Mouse (Mus musculus): ENCODE results near the gene Ifitm1.
"Not testable (repeated sequence)": the region's sequence is repeated elsewhere in the genome, so short reads cannot be mapped to it uniquely, and the experiment has no call there.

Gene Ifitm1

DNA sequence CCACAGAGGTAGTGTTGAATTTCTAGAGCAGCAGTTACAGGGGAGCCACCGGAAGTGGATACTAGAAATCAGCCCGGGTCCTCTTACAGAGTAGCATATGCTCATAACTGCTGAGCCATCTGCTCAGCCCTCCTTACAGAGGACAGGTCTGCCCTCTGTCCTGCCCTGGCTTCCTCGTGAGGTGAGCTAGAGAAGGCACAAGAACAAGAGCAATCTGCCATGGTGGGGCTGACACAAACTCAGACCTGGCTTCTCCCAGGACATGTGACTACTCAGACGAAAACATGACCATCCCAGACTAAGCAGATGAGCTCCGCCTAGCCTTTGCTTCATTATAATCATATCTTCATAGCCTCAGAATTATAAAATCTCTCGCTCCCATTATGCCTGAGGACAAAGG, 15.3 kb upstream of the Ifitm1 start:
- DNase-seq: no peak

DNA sequence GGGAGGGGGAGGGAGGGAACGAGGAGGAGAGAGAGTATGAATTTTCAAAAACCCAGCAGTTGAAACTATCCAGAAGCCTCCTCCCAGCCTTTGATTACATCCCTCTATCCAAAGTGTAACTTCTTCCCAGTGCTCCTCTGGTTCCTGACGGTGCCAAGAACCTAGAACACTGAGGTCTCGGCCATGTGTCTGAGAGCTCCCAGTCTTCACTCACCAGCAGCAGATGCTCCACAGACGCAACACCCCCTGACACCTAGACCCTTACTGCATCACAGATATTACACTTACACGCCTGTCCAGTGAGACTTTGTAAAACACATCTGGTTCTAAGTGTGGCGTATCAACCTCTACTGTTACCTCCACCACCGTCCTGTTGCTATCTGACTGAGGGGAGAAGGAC, 14.6 kb upstream of the Ifitm1 start:
- DNase-seq: no peak

DNA sequence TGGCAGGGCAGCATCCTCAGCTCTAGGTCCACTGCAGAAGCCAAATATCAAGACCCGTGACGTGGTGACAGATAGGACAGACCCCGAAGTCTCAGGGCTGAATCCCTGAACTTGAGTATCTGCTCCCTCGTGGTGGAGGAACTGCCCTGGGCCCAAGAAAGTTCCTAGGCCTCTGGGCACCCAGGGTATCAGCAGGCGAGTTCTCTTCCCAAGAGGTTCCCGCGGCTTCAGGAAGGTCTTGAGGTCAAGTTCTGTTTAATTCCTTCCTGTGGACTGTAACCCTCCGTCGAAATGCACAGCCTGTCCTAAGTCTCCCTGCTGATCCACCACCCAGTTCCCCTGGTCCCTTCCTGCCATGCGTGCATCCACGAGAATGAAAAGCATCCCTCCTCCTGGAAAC, 13.9 kb upstream of the Ifitm1 start:
- DNase-seq: no peak

DNA sequence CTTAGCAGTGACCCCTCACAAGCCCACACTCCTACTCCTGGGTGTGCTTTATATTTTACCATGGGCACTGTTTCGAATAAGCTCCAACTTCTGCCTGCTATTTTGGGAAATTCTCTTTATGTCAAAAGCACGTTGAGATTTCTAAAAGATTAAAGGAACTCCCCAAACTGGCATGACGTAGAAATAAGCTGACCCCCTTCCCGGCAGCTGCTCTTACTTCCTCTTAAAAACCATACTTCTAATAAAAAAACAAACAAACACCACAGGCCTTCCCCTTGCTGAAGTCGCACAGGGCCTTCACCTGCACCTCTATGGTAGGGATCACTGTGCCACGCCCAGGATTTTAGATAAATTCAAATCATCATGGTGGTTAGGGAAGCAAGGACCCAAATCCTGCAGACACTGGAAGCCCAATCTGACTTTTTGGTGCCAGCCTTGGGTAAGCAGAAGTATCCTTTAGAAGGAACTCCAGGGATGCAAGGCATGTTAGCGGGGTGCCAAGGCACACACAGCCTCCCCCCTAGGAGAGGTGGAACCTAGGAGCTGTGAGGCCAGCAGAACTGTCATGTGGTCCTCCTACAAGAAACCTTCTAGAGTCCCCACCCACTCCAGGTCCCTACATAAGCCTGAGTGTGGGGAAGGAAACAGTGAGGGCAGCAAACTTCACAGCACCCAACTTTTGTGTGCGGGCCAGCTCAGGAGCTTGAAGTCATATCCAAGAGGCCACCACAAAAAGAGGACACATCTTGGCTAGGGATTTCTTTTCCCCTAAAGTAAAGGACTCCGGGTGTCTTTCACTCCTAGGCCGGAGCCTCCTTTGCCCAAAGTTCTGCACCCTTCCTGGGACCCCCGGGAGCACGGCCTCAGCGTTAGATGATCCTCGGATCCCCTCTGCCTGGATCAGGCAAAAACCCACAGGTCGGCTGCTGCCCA, 13.0 kb upstream of the Ifitm1 start:
- DNase-seq: no peak

DNA sequence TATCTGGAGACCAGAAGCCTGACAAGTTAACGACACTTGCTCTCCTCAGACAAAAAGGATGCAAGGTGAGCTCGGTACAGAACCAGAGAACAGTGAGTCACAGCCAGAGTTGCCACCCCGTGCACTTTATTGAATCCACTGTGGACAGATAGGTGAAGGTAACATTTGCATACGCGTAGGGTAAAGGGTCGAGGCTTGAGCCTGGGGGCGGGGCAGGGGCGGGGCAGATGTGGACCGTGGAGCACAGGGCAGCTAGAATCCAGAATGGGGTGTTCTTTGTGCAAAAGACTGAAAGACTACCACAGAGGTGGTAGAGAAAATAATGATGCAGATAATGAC, 12.3 kb upstream of the Ifitm1 start:
- no peak for DNase-seq

DNA sequence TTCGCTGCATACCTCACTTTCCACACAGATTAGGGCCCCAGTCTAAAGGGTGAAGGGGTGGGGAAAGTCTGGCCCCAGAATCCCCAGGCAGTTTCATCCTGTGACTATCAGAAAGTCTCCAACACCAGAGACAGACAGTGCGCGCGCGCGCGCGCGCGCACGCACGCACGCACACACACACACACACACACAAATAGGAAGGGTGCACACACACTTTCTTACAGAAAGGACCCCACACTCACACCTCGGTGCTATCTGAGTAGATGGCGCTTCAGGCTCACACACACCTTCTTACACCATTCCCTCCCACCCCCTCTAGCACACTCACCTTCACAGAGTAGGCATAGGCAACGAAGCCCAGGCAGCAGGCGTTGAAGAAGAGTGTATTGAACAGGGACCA, 11.7 kb upstream of the Ifitm1 start:
- DNase-seq: no peak

DNA sequence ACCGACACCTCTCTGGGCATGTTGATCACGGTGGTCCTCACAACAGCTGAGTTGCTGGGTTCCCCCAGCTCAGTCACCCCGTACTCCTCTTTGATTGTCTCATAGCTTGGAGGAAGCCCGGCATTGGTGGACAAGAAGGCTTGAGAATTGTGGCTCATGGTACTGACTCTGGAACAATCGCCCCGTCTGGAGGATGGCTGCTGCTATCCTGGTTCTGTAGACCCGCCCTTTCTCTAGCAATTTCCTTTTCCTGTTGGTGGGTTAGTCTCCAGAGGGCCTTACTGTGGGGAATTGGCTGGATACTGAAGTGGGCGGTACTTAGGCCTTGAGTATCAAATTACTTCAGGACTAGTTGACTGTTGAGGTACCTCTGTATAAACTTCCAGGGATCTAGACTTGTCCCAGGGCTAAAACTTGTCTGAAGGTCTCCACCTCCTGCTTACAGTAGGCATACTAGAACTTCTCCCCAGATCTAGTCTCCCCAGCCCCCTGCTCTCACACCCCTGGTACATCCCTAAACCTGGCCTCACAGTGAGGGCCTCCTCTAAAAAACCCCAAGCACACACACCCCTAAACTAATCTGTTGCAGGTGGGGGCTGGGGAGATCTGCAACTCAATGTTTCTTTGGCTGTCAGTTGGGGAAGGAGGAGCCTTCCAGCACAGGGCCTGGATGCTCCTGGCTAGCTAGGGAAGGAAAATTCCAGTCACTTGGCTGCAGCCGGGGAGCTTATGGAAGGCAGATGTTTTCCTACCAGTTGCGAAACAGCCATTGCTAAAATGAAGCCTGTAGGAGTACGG, 11.1 kb upstream of the Ifitm1 start, which contains the start of the genes Gm45717 and Ifitm2:
Gm45717 (minus strand) TSS at position 180 of the 798 bp plus-strand sequence.
Ifitm2 (minus strand) TSS at position 230 of the 798 bp plus-strand sequence.
- no peak for DNase-seq

DNA sequence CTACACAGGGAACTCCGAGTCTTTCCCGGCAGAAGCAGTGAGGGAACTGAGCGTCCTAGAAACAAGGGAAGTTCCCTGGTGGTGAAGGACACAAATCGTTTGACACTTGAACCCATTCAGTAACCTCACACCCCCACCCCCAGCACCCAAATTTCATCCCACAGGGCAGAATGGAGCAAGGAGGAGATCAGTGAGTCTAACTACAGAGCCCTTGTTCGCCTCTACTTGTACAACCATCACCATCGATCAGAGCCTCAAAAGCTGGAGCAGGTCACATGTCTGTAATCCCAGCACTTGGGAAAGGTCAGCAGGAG, 10.5 kb upstream of the Ifitm1 start:
- no peak for DNase-seq

DNA sequence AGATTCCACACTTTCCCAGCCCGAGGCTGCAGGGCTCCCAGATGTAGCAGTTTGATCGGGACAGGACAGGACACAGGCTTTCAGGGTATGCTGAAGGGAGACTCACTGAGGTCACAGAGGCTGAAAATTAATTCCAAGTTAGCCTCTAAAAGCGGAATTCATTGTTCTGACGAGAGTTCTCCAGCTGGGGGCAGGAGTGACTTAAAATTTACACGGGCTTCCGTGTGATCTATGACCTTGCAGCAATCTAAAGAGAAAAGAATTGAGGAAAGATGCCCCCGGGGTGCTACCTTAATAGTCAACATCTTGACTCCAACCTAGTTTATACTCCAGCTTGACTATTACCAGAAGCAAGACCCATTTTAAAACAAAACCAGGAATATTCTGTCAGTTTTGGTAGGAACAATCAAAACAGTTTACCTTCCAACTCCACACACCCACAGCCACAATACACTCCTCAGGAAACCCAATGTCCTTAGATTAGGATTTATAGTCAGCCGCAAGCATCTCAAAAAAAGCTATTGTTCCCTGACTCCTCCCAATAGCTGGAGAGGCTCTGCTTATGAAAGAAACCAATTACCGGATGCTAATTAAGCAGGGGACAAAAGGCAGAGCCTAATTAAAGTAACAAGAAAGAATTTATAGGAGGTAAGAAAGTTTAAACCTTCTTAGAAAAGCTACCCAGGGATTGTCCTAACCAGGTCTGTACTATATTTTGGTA, 7.7 kb upstream of the Ifitm1 start:
- DNase-seq: peak; percentile 34

DNA sequence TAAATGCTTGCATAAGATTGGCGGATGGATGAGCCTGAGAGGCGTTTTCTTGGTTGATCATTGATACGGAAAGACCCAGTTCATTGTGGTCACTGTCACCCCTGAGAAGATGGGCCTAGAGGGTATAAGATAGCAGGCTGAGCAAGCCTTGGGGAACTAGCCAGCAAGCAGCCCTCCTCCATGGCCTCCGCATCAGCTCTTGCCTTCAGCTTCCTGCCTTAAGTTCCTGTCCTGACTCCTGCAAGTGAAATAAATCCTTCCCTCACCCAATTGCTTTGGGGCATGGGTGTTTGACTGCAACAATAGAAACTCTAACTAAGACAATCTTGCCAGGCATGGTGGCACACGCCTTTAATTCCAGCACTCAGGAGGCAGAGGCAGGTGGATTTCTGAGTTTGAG, 7.0 kb upstream of the Ifitm1 start:
- no peak for DNase-seq

DNA sequence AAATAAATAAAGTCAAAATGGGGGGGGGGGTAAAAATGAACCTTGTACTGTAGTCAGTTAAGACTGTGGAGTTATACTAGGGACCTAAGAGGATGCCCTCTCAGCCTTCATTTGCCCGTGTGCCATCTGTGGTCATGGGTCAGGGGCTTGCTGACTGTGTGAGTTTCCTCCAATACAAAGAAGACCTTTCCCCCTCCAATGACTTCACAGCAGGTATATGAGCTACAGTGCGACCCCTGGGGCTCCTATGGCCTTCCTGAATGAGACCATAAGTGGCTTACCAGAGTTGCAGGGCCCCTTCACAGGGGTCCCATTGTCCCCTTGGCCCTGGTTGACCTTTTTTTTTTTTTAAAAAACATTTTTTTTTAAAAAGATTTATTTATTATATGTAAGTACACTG, 5.6 kb upstream of the Ifitm1 start:
- no peak for DNase-seq

DNA sequence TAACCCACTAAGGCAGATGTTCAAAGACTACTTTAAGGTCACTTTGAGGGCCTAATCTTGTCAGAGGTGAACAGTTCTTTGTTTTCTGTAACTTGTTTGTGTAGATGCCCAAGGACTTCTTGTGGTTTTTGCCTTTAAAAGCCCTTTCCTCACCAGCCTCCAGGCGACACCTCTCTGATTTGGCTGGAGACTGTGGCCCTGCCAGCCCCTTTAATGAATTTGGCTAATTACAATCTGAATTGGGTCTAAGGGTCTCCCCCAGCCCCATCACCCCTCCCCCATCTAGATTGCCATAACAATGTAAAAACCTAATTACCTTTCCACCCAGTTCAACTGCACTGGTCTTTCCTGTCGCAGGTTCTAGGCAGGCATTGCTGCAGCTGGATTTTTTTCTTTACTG, 4.3 kb upstream of the Ifitm1 start:
- no peak for DNase-seq

DNA sequence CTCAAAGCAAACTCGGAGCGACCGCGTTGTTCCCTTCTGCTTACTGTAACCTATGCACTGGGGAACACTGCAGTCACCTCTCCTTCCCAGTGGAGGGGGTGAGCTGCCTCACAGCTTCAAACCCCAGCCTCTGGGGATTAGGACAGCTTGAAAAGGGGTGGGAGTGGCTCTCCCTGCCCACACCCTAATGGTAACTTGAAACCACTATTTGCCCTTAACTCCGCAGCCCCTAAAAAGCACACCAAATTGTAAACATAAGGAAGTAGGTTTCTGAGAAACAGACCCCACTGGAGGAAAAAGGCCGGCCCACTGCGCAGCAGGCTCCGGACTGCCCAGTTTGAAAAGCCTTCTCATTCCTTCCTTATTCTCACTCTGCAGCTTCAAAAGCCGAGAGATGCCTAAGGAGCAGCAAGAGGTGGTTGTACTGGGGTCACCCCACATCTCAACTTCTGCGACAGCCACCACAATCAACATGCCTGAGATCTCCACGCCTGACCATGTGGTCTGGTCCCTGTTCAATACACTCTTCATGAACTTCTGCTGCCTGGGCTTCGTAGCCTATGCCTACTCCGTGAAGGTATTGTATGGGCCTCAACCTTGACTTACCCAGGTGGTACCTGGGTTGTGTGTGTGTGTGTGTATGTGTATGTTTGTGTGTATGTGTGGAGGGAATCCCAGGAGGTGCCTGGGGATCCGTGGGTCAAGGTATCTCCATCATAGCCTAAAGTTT, 1.0 kb downstream of the Ifitm1 start:
- no peak for DNase-seq

DNA sequence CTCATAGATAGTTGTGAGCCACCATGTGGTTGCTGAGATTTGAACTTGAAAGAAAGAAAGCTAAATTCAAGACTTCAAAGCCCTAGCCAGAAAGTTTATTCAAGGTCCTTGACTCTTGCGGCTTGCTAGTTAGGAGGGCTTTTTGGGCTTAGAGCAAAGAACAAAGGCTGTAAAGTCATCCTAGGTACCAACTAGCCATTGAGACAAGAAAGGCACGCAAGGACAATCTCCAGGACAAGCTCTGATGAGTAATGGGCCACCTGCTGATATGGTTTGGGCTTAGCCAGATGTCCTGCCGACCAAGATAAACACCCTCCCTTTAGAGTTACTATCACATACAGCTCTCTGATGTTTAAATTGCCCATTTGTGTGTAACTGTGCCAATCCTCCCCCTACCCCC, 1.7 kb downstream of the Ifitm1 start:
- not testable (repeated sequence) for DNase-seq

DNA sequence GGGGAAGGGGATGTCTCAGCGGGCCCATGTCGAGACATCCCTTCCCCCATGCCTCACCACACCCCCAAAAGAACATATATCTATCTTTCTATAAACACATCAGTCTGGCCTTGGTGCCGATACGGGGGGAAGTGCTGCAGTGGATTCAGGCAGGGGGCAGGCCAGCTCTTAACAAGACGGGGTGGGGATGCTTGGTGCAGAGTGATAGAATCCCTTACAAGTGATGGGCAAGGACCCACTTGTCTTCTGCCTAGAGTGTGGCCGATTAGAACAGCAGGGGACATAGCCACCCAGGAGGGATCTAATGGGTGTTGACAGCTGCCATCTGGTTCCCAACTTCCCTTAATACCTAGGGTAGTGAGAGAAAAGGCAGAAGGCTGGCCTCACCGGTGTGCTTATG, 3.9 kb downstream of the Ifitm1 start:
- DNase-seq: no peak

DNA sequence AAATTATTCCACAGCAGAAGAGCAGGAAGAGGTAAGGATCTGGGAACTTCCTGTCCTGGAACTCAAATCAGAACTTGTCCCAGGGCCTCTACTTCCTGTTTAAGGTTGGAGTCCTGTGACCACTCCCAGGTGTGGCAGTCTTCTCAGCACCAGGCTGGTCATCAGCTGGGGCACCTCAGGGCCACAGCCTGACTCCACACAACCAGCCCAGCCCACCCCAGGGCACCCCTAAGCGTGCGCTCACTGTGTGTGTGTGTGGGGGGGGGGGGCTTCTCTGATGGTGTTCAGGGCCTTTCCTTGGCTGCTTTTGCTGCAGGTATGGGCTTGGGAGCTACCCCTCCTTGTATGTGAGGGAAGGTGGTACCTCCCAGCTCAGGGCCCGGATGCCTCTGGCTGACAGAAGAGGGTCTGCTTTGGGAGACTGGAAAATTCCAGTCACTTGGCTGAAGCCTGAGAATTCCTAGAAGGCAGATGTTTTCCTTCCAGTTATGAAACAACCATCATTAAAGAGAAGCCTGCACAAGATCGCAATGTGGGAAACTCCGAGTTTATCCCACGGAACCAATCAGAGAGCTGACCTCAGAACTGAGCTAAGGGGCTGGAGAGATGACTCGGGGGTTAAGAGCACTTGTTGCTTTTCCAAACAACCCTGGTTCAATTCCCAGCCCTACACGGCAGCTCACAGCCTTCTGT, 4.6 kb downstream of the Ifitm1 start:
- DNase-seq: no peak

DNA sequence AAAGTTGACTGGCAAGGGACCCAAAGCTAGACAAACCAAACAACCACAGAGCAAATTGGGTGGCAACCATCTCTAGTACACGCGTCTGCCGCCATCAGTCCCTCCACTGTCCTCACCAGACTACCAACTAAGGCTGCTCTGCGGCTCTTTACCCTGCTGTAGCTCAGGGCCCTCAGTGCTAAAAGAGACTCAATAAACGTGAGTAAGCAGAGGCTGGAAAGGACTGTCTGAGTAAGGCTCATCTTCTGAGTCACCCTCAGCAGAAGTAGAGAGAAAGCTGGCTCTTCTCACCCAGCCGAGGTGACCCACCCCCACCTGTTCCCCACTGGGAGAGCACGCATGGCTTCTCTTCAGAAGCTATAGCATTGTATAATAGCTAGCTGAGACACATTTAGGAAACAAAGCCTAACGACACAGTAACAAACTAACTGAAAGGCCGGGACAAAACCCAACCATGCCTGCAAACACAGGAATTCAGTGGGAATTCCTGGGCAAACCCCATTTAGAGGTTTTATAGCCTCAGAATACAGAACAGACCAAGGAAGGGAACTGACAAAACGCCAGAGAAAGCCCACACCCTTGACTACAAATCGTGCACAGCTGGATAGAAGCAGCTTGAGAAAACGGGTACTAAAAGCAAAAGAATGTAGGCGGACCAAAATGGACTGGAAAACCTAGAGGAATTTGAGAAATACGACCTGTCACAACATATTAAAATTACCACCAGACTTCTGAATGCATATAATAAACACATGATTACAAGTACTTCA, 6.6 kb downstream of the Ifitm1 start:
- DNase-seq: no peak

DNA sequence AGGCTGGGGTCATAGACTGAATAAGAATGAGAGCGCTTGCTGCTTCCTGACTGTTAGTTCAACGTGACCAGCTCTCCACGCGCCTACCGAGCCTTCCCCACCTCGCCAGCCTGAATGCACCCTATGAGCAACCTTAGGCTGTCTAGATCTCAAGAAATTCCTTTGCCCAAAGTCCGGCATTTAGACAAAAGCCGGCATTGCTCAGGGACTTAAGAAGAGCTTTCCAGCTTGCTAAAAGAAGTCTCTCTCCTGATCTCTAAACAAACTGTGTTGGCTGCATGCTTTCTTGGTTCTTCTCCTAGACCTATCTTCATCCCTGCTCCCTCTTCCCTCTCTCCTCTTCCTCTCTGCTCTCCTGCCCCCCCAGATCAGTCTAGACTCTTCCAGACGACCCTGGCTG, 7.9 kb downstream of the Ifitm1 start:
- no peak for DNase-seq

DNA sequence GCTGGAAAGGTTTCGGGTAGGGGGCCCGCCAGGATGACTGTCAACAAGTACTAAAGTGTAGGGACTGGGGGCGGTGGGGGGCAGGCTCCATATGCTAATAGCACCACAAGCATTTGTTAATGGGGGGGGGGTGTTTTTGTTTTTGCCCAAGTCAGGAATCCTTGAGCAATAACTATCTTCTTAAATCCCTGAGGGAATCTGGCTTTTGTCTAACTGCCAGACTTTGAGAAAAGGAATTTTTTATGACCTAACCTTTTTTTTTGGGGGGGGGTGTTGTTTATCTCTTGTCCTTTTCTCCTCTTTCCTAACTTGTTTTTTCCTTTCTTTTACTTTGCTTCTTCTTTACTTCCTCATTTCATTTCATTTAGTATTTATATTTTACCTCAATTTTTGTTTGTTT, 8.4 kb downstream of the Ifitm1 start:
- no peak for DNase-seq

DNA sequence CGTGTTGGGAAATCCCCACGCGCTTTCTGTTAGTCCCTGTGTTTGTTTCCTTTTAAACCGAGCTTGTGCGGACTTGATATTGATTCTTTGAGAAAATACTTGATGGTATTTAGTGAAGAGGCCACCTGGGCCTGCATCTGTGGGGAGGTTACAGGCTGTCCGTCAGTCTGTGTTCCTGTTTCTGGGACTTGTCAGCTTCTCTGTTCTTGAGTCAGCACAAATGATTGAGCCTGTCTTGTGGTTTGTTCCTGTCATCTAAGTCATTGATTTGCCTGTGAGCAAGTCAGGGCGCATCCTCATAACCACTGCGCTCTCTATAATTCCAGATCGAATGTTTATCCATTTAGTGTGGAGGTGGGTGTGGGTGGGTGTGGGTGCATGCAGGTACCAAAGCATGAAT, 9.7 kb downstream of the Ifitm1 start:
- not testable (repeated sequence) for DNase-seq

DNA sequence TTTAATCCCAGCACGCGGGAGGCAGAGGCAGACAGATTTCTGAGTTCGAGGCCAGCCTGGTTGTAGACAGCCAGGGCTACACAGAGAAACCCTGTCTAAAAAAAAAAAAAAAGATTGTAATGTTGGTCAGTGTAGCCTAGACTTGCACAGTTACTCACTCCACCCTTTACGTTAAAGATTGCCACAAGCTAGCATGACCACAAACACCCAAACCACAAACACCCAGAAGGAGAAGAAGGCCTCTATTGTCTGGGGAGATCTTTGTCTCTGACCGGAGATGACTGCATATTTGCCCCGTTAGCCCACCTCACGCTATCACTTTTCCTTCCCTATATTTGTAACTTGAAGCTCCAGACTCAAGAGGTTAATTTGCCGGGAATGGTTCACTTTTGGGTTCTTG, 14.7 kb downstream of the Ifitm1 start:
- DNase-seq: no peak

DNA sequence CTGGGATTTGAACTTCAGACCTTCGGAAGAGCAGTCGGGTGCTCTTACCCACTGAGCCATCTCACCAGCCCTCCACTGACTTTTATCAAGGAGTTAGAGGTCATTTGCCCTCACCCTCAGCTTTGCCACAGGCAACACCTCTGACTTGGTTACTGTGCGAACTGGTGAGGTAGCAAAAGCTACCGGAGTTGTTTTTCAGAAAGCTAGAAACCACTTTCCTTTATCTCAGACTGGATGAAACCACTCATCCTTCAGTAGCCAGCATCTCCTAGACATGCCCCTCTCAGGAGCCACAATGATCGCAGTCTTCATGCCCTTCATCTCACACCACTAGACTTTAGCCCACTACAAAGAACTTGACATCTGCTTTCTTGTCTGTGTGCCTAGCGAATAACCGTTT, 15.9 kb downstream of the Ifitm1 start:
- no peak for DNase-seq
